Mouse (Mus musculus): Measurements from ENCODE around the gene Bank1. TPM values are rescaled to one million over a fixed set of nuclear protein-coding genes. Genes with fewer than 3 reads are reported as not detected.
"Not testable (repeated sequence)": the region's sequence is repeated elsewhere in the genome, so short reads cannot be mapped to it uniquely, and the experiment has no call there.

The Bank1 gene
- polyA plus RNA-seq, 1 experiment from 2014 or later = 0.61 TPM

DNA sequence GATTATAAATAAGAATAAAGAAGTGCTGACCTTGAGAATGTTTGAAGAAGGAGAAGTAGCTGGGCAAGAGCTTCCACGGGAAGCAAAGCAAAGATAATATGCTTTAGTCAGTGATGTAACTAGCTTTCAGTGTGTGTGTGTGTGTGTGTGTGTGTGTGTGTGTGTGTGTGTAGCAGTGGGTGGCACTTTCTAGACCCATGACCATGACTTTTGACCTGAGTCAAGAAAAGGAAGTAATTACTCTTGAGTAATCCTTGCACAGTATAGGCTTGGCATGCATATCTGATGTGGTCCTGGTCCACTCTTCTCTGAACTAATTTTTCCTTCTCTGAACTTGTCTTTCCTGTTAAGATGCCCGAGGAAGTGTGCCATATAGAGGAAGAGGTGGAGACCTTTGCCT is 5.3 kb upstream of the Bank1 start:
- Histone ChIP-seq H3K4me1 (ENCODE audit: control insufficient read depth, insufficient read depth, low read length) (no peaks in the 10 kb centered on the region), H3K9ac (replicated peaks; ENCODE audit: low read length) (no peak overlapping the region), H3K4me2 (ENCODE audit: low read length) (no peak overlapping the region), H3K27me3 (ENCODE audit: control insufficient read depth, insufficient read depth, low read length) (no peaks in the 10 kb centered on the region), H3K27ac (replicated peaks; ENCODE audit: low read depth, low read length) (no peak overlapping the region), H3K9me3 (ENCODE audit: control insufficient read depth, low read length) (no peaks in the 10 kb centered on the region), H3K36me3 (ENCODE audit: control insufficient read depth, insufficient read depth, low read length) (no peaks in the 10 kb centered on the region), H3K4me3 (replicated peaks; ENCODE audit: low read depth, low read length) (no peak overlapping the region)
- DNase-seq (no peak), ATAC-seq (ENCODE audit: low FRiP score, low TSS enrichment) (no peak)
- WGBS = 71% methylated on average over 2 of the region's 2 CpGs

- no peak for ATAC-seq (ENCODE audit: low FRiP score, low TSS enrichment)
- no peaks in the 10 kb centered on the region for H3K27me3 ChIP-seq (ENCODE audit: control insufficient read depth, insufficient read depth, low read length)
Measured at GRCm38 (mm10) chr3:136330043-136330442, 4.2 kb upstream of the Bank1 start.

GRCm38 (mm10) chr3:136329133-136329532 is 3.3 kb upstream of the Bank1 start:
- no peaks in the 10 kb centered on the region for H3K27me3 ChIP-seq (ENCODE audit: control insufficient read depth, insufficient read depth, low read length)
- no peaks in the 10 kb centered on the region for H3K36me3 ChIP-seq (ENCODE audit: control insufficient read depth, insufficient read depth, low read length)
- DNase-seq (peak; percentile 15), ATAC-seq (ENCODE audit: low FRiP score, low TSS enrichment) (no peak)
- H3K9ac ChIP-seq (replicated peaks; ENCODE audit: low read length) = no peak overlapping the region
- WGBS = 40% methylated on average over 6 of the region's 6 CpGs
- H3K4me2 ChIP-seq (ENCODE audit: low read length) = no peak overlapping the region
- no peak overlapping the region for H3K4me3 ChIP-seq (replicated peaks; ENCODE audit: low read depth, low read length)
- H3K9me3 ChIP-seq (ENCODE audit: control insufficient read depth, low read length) = no peaks in the 10 kb centered on the region
- H3K27ac ChIP-seq (replicated peaks; ENCODE audit: low read depth, low read length) = no peak overlapping the region
- no peaks in the 10 kb centered on the region for H3K4me1 ChIP-seq (ENCODE audit: control insufficient read depth, insufficient read depth, low read length)

More at GRCm38 (mm10) chr3:136330043-136330442, 4.2 kb upstream of the Bank1 start:
- no peaks in the 10 kb centered on the region for H3K36me3 ChIP-seq (ENCODE audit: control insufficient read depth, insufficient read depth, low read length)
- H3K9ac ChIP-seq (replicated peaks; ENCODE audit: low read length) = no peak overlapping the region
- H3K9me3 ChIP-seq (ENCODE audit: control insufficient read depth, low read length) = no peaks in the 10 kb centered on the region
- H3K27ac ChIP-seq (replicated peaks; ENCODE audit: low read depth, low read length) = no peak overlapping the region
- no peak overlapping the region for H3K4me3 ChIP-seq (replicated peaks; ENCODE audit: low read depth, low read length)
- H3K4me2 ChIP-seq (ENCODE audit: low read length) = no peak overlapping the region
- H3K4me1 ChIP-seq (ENCODE audit: control insufficient read depth, insufficient read depth, low read length) = no peaks in the 10 kb centered on the region
- DNase-seq = no peak

DNA sequence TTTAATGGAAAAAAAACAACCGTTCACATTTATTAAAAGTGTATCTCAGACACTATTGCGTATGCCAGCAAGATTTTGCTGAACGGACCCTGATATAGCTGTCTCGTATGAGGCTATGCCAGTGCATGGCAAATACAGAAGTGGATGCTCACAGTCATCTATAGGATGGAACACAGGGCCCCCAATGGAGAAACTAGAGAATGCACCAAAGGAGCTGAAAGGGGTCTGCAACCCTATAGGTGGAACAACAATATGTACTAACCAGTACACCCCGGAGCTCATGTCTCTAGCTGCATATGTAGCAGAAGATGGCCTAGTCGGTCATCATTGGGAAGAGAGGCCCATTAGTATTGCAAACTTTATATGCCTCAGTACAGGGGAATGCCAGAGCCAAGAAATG is 1.1 kb downstream of the Bank1 start:
- H3K9ac ChIP-seq (replicated peaks; ENCODE audit: low read length); H3K9me3 ChIP-seq (ENCODE audit: control insufficient read depth, low read length); H3K4me3 ChIP-seq (replicated peaks; ENCODE audit: low read depth, low read length); DNase-seq; H3K4me1 ChIP-seq (ENCODE audit: control insufficient read depth, insufficient read depth, low read length); H3K4me2 ChIP-seq (ENCODE audit: low read length); ATAC-seq (ENCODE audit: low FRiP score, low TSS enrichment); H3K27ac ChIP-seq (replicated peaks; ENCODE audit: low read depth, low read length); H3K36me3 ChIP-seq (ENCODE audit: control insufficient read depth, insufficient read depth, low read length); H3K27me3 ChIP-seq (ENCODE audit: control insufficient read depth, insufficient read depth, low read length): not testable (repeated sequence)
- 90% methylated on average over 6 of the region's 6 CpGs for WGBS

- Histone ChIP-seq H3K36me3 (ENCODE audit: control insufficient read depth, insufficient read depth, low read length) (no peaks in the 10 kb centered on the region), H3K9ac (replicated peaks; ENCODE audit: low read length) (no peak overlapping the region), H3K4me1 (ENCODE audit: control insufficient read depth, insufficient read depth, low read length) (no peaks in the 10 kb centered on the region), H3K27me3 (ENCODE audit: control insufficient read depth, insufficient read depth, low read length) (no peaks in the 10 kb centered on the region), H3K9me3 (ENCODE audit: control insufficient read depth, low read length) (no peaks in the 10 kb centered on the region), H3K4me3 (replicated peaks; ENCODE audit: low read depth, low read length) (no peak overlapping the region), H3K27ac (replicated peaks; ENCODE audit: low read depth, low read length) (no peak overlapping the region), H3K4me2 (ENCODE audit: low read length) (no peak overlapping the region)
- 94% methylated on average over 3 of the region's 3 CpGs for WGBS
- no peak for DNase-seq
- ATAC-seq (ENCODE audit: low FRiP score, low TSS enrichment) = no peak
Measured at GRCm38 (mm10) chr3:136321936-136322335, 3.9 kb downstream of the Bank1 start.

- H3K9me3 ChIP-seq (ENCODE audit: control insufficient read depth, low read length) = no peaks in the 10 kb centered on the region
- H3K27ac ChIP-seq (replicated peaks; ENCODE audit: low read depth, low read length) = no peak overlapping the region
- no peak overlapping the region for H3K9ac ChIP-seq (replicated peaks; ENCODE audit: low read length)
- 77% methylated on average over 1 of the region's 1 CpGs for WGBS
- H3K36me3 ChIP-seq (ENCODE audit: control insufficient read depth, insufficient read depth, low read length) = no peaks in the 10 kb centered on the region
- DNase-seq = no peak
- no peak for ATAC-seq (ENCODE audit: low FRiP score, low TSS enrichment)
- H3K4me1 ChIP-seq (ENCODE audit: control insufficient read depth, insufficient read depth, low read length) = no peaks in the 10 kb centered on the region
- no peak overlapping the region for H3K4me2 ChIP-seq (ENCODE audit: low read length)
- no peak overlapping the region for H3K4me3 ChIP-seq (replicated peaks; ENCODE audit: low read depth, low read length)
- no peaks in the 10 kb centered on the region for H3K27me3 ChIP-seq (ENCODE audit: control insufficient read depth, insufficient read depth, low read length)
Measured at GRCm38 (mm10) chr3:136308487-136308886, 17.4 kb downstream of the Bank1 start.

DNA sequence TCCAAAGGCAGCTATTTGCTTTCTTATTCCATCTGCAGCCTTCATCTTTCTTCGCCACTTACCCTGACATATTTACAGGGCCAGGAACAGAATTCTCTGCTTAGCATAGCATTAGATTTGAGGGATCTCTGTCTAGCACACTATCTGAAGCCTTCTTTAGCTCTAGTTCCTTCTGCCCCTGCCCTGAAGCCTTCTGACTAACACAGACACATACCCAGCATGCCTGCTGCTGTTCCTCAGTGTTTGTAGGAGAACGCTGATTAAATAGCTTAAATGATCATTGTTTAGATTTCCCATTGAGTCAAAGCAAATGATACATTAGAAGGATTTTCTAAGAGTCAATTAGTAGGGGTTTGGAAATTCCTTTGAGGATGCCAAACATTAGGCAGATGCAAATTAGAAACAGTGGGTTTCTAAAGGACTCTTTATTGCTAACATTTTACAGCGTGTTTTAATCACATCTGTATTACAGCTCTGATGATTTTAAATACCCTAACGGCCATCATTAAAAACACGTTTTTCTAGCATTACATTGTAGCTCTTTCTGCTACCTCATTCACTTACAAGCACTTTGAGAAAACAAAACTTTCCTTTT is 19.2 kb downstream of the Bank1 start:
- DNase-seq = peak; percentile 2
- 72% methylated on average over 5 of the region's 5 CpGs for WGBS
- no peaks in the 10 kb centered on the region for H3K4me1 ChIP-seq (ENCODE audit: control insufficient read depth, insufficient read depth, low read length)
- H3K4me2 ChIP-seq (ENCODE audit: low read length) = no peak overlapping the region
- no peak overlapping the region for H3K9ac ChIP-seq (replicated peaks; ENCODE audit: low read length)
- no peak overlapping the region for H3K27ac ChIP-seq (replicated peaks; ENCODE audit: low read depth, low read length)
- no peaks in the 10 kb centered on the region for H3K27me3 ChIP-seq (ENCODE audit: control insufficient read depth, insufficient read depth, low read length)
- no peaks in the 10 kb centered on the region for H3K36me3 ChIP-seq (ENCODE audit: control insufficient read depth, insufficient read depth, low read length)
- ATAC-seq (ENCODE audit: low FRiP score, low TSS enrichment) = no peak
- no peak overlapping the region for H3K4me3 ChIP-seq (replicated peaks; ENCODE audit: low read depth, low read length)
- H3K9me3 ChIP-seq (ENCODE audit: control insufficient read depth, low read length) = no peaks in the 10 kb centered on the region

GRCm38 (mm10) chr3:136302541-136302940 is 23.3 kb downstream of the Bank1 start:
- WGBS = 42% methylated on average over 1 of the region's 1 CpGs
- ATAC-seq (ENCODE audit: low FRiP score, low TSS enrichment) (no peak), DNase-seq (no peak)
- Histone ChIP-seq H3K9ac (replicated peaks; ENCODE audit: low read length) (no peak overlapping the region), H3K27me3 (ENCODE audit: control insufficient read depth, insufficient read depth, low read length) (no peaks in the 10 kb centered on the region), H3K9me3 (ENCODE audit: control insufficient read depth, low read length) (no peaks in the 10 kb centered on the region), H3K4me1 (ENCODE audit: control insufficient read depth, insufficient read depth, low read length) (no peaks in the 10 kb centered on the region), H3K4me2 (ENCODE audit: low read length) (no peak overlapping the region), H3K27ac (replicated peaks; ENCODE audit: low read depth, low read length) (no peak overlapping the region), H3K36me3 (ENCODE audit: control insufficient read depth, insufficient read depth, low read length) (no peaks in the 10 kb centered on the region), H3K4me3 (replicated peaks; ENCODE audit: low read depth, low read length) (no peak overlapping the region)

GRCm38 (mm10) chr3:136300810-136301209 is 25.1 kb downstream of the Bank1 start:
- not testable (repeated sequence) for H3K36me3 ChIP-seq (ENCODE audit: control insufficient read depth, insufficient read depth, low read length); H3K4me1 ChIP-seq (ENCODE audit: control insufficient read depth, insufficient read depth, low read length); H3K27ac ChIP-seq (replicated peaks; ENCODE audit: low read depth, low read length); H3K9ac ChIP-seq (replicated peaks; ENCODE audit: low read length); ATAC-seq (ENCODE audit: low FRiP score, low TSS enrichment); H3K4me3 ChIP-seq (replicated peaks; ENCODE audit: low read depth, low read length); H3K9me3 ChIP-seq (ENCODE audit: control insufficient read depth, low read length); H3K27me3 ChIP-seq (ENCODE audit: control insufficient read depth, insufficient read depth, low read length); H3K4me2 ChIP-seq (ENCODE audit: low read length); DNase-seq
- 91% methylated on average over 2 of the region's 2 CpGs for WGBS
